Mouse (Mus musculus): ENCODE results near the gene Pcif1. TPM values are rescaled to one million over a fixed set of nuclear protein-coding genes. Genes with fewer than 3 reads are reported as not detected.

Gene Pcif1
- total and polyA plus RNA-seq, 3 experiments: 31.7 to 137 (median 61.3) TPM

DNA sequence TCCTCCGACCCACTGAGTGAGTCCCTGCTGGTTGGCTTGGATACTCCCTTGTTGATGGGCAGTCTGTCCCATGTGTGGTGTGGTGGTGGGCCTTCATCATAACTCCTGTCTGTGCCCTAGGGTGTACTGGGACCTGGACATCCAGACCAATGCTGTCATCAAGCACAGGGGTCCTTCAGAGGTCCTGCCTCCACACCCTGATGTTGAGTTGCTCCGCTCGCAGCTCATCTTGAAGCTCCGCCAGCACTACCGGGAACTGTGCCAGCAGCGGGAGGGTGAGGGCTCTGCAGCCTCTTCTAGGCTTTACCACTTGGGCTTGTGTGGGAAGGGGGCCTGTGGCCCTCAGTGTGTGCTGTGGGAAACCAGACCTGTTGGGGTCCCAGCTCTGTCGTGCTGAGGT lies 6.7 kb downstream of the Pcif1 start:
- peaks cover 93% of the 10 kb centered on the region for H3K36me3 ChIP-seq (replicated peaks)
- ATAC-seq (ENCODE audit: extremely low read depth, insufficient number of reproducible peaks, low FRiP score, poor library complexity, severe bottlenecking) (no peak), DNase-seq (ENCODE audit: low spot score) (no peak)
- TF ChIP-seq CTCF (IDR thresholded peaks at IDR 0.05; ENCODE audit: low read depth, low read length) (no peak), TAL1 (conservative IDR thresholded peaks at IDR 0.05; ENCODE audit: low read depth, low read length) (no peak)
- H3K4me3 ChIP-seq (ENCODE audit: low read depth, low read length): no peak overlapping the region
- H3K9me3 ChIP-seq (replicated peaks): no peaks in the 10 kb centered on the region
- peaks cover 40% of the 10 kb centered on the region for H3K4me1 ChIP-seq (ENCODE audit: insufficient read depth, low read depth, low read length)
- no peaks in the 10 kb centered on the region for H3K27me3 ChIP-seq (ENCODE audit: insufficient read depth, low read length)

DNA sequence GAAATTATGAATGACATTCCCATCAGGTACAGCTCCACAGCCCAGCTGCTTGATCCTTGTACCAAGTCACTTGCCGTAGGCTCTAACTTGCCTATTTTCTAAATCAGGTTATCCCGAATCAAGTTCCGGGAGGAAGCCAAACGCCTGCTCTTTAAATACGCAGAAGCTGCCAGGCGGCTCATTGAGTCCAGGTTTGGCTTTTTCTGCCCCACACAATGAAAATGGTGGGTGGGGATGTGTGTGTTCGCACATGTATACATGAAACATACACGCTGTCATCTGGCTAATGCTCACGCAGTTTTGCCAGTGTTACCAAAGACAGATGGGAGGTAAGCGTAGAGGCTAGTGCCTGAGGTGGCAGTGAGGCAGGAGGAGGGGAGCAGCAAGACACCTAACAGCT lies 7.5 kb downstream of the Pcif1 start:
- Histone ChIP-seq H3K27me3 (ENCODE audit: insufficient read depth, low read length) (no peaks in the 10 kb centered on the region), H3K4me3 (ENCODE audit: low read depth, low read length) (no peak overlapping the region), H3K4me1 (ENCODE audit: insufficient read depth, low read depth, low read length) (peaks cover 37% of the 10 kb centered on the region), H3K9me3 (replicated peaks) (no peaks in the 10 kb centered on the region), H3K36me3 (replicated peaks) (peaks cover 93% of the 10 kb centered on the region)
- TF ChIP-seq GATA2 (IDR thresholded peaks at IDR 0.05; ENCODE audit: borderline replicate concordance, low read depth, low read length): no peak
- no peak for TF ChIP-seq GATA1 (IDR thresholded peaks at IDR 0.05; ENCODE audit: borderline replicate concordance, low read length)
- TF ChIP-seq TAL1 (conservative IDR thresholded peaks at IDR 0.05; ENCODE audit: low read depth, low read length): no peak
- no peak for TF ChIP-seq CTCF (IDR thresholded peaks at IDR 0.05; ENCODE audit: low read depth, low read length)
- no peak for TF ChIP-seq POLR2AphosphoS5 (IDR thresholded peaks at IDR 0.05; ENCODE audit: insufficient replicate concordance, low read depth, low read length)
- ATAC-seq (ENCODE audit: extremely low read depth, insufficient number of reproducible peaks, low FRiP score, poor library complexity, severe bottlenecking): no peak
- no peak for DNase-seq (ENCODE audit: low spot score)

DNA sequence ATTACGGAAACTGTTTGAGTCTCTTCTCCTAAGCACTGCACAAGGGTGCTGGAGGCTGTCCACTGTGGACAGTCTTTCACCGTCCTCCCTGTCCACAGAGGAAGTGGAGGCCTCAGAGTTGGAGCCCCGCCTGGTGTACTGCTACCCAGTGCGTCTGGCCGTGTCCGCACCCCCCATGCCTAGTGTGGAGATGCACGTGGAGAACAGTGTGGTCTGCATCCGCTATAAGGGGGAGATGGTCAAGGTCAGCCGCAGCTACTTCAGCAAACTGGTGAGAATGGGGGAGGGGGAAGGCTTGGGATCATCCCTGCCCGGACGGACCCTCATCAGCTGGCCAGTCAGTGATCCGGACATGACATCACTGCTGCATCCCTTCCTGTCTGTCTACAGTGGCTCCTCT lies 9.9 kb downstream of the Pcif1 start:
- peaks cover 100% of the 10 kb centered on the region for H3K36me3 ChIP-seq (replicated peaks)
- TF ChIP-seq CTCF (IDR thresholded peaks at IDR 0.05; ENCODE audit: low read depth, low read length) (no peak), GATA2 (IDR thresholded peaks at IDR 0.05; ENCODE audit: borderline replicate concordance, low read depth, low read length) (no peak), TAL1 (conservative IDR thresholded peaks at IDR 0.05; ENCODE audit: low read depth, low read length) (no peak), POLR2AphosphoS5 (IDR thresholded peaks at IDR 0.05; ENCODE audit: insufficient replicate concordance, low read depth, low read length) (no peak), GATA1 (IDR thresholded peaks at IDR 0.05; ENCODE audit: borderline replicate concordance, low read length) (no peak)
- H3K4me1 ChIP-seq (ENCODE audit: insufficient read depth, low read depth, low read length): peaks cover 32% of the 10 kb centered on the region
- H3K4me3 ChIP-seq (ENCODE audit: low read depth, low read length): no peak overlapping the region
- DNase-seq (ENCODE audit: low spot score) (no peak), ATAC-seq (ENCODE audit: extremely low read depth, insufficient number of reproducible peaks, low FRiP score, poor library complexity, severe bottlenecking) (no peak)
- H3K27me3 ChIP-seq (ENCODE audit: insufficient read depth, low read length): no peaks in the 10 kb centered on the region
- H3K9me3 ChIP-seq (replicated peaks): no peaks in the 10 kb centered on the region

GRCm38 (mm10) chr2:164889960-164890359 lies 10.9 kb downstream of the Pcif1 start:
- Histone ChIP-seq H3K9me3 (replicated peaks) (no peaks in the 10 kb centered on the region), H3K27me3 (ENCODE audit: insufficient read depth, low read length) (no peaks in the 10 kb centered on the region), H3K36me3 (replicated peaks) (peaks cover 100% of the 10 kb centered on the region), H3K4me3 (ENCODE audit: low read depth, low read length) (no peak overlapping the region), H3K4me1 (ENCODE audit: insufficient read depth, low read depth, low read length) (peaks cover 35% of the 10 kb centered on the region)
- TF ChIP-seq GATA2 (IDR thresholded peaks at IDR 0.05; ENCODE audit: borderline replicate concordance, low read depth, low read length): no peak
- no peak for TF ChIP-seq POLR2AphosphoS5 (IDR thresholded peaks at IDR 0.05; ENCODE audit: insufficient replicate concordance, low read depth, low read length)
- TF ChIP-seq CTCF (IDR thresholded peaks at IDR 0.05; ENCODE audit: low read depth, low read length): no peak
- TF ChIP-seq TAL1 (conservative IDR thresholded peaks at IDR 0.05; ENCODE audit: low read depth, low read length): no peak
- TF ChIP-seq GATA1 (IDR thresholded peaks at IDR 0.05; ENCODE audit: borderline replicate concordance, low read length): no peak
- DNase-seq (ENCODE audit: low spot score) (no peak), ATAC-seq (ENCODE audit: extremely low read depth, insufficient number of reproducible peaks, low FRiP score, poor library complexity, severe bottlenecking) (no peak)

DNA sequence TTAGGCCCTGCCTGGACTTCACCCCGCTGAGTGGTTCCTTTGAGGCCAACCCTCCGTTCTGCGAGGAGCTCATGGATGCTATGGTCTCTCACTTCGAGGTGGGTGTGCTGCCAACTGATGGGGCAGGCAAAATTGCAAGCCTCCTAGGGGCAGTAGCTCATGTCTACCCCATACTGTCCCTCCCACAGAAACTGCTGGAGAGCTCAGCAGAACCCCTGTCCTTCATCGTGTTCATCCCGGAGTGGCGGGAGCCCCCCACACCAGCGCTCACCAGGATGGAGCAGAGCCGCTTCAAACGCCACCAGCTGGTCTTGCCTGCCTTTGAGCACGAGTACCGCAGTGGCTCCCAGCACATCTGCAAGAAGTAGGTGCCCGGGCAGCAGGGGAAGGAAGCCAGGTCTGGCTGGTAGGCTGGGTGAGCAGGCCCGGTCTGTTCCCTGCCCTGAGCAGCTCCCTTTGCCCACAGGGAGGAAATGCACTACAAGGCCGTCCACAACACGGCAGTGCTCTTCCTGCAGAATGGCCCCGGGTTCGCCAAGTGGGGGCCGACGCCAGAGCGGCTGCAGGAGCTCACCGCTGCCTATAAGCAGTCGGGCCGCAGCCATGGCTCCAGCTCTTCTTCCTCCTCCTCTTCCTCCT lies 11.4 kb downstream of the Pcif1 start:
- H3K27me3 ChIP-seq (ENCODE audit: insufficient read depth, low read length): no peaks in the 10 kb centered on the region
- TF ChIP-seq POLR2AphosphoS5 (IDR thresholded peaks at IDR 0.05; ENCODE audit: insufficient replicate concordance, low read depth, low read length) (no peak), GATA2 (IDR thresholded peaks at IDR 0.05; ENCODE audit: borderline replicate concordance, low read depth, low read length) (no peak), CTCF (IDR thresholded peaks at IDR 0.05; ENCODE audit: low read depth, low read length) (no peak), GATA1 (IDR thresholded peaks at IDR 0.05; ENCODE audit: borderline replicate concordance, low read length) (no peak)
- no peak for ATAC-seq (ENCODE audit: extremely low read depth, insufficient number of reproducible peaks, low FRiP score, poor library complexity, severe bottlenecking)

GRCm38 (mm10) chr2:164891056-164891834 lies 12.1 kb downstream of the Pcif1 start:
- Histone ChIP-seq H3K4me1 (ENCODE audit: insufficient read depth, low read depth, low read length) (peaks cover 34% of the 10 kb centered on the region), H3K36me3 (replicated peaks) (peaks cover 100% of the 10 kb centered on the region), H3K9me3 (replicated peaks) (no peaks in the 10 kb centered on the region), H3K4me3 (ENCODE audit: low read depth, low read length) (no peak overlapping the region), H3K27me3 (ENCODE audit: insufficient read depth, low read length) (no peaks in the 10 kb centered on the region)
- DNase-seq (ENCODE audit: low spot score): no peak
- ATAC-seq (ENCODE audit: extremely low read depth, insufficient number of reproducible peaks, low FRiP score, poor library complexity, severe bottlenecking): no peak
- TF ChIP-seq GATA2 (IDR thresholded peaks at IDR 0.05; ENCODE audit: borderline replicate concordance, low read depth, low read length) (no peak), POLR2AphosphoS5 (IDR thresholded peaks at IDR 0.05; ENCODE audit: insufficient replicate concordance, low read depth, low read length) (0 out of 2 replicates have a peak, but pooled peaks have one; percentile 0)

More for the DNA sequence above, 11.4 kb downstream of the Pcif1 start:
- Histone ChIP-seq H3K4me1 (ENCODE audit: insufficient read depth, low read depth, low read length) (peaks cover 35% of the 10 kb centered on the region), H3K9me3 (replicated peaks) (no peaks in the 10 kb centered on the region), H3K36me3 (replicated peaks) (peaks cover 100% of the 10 kb centered on the region), H3K4me3 (ENCODE audit: low read depth, low read length) (no peak overlapping the region)
- DNase-seq (ENCODE audit: low spot score): no peak

All from G1E (cell line).